Mouse (Mus musculus): Measurements from ENCODE around the gene Smarca2.
"Not testable (repeated sequence)": the region's sequence is repeated elsewhere in the genome, so short reads cannot be mapped to it uniquely, and the experiment has no call there.

Gene Smarca2

GRCm38 (mm10) chr19:26616271-26616670, 11.4 kb downstream of the Smarca2 start:
- DNase-seq (ENCODE audit: low spot score in 2 of 2), result no peak

- no peak for DNase-seq (ENCODE audit: low spot score in 2 of 2)
Observed at GRCm38 (mm10) chr19:26617287-26617686, 12.4 kb downstream of the Smarca2 start.

GRCm38 (mm10) chr19:26630712-26631235, 25.9 kb downstream of the Smarca2 start:
- peak in 1 of 2 experiments; percentile 25 for DNase-seq (ENCODE audit: low spot score in 2 of 2)

- no peak for DNase-seq (ENCODE audit: low spot score in 2 of 2)
Observed at GRCm38 (mm10) chr19:26632228-26632627, 27.4 kb downstream of the Smarca2 start.

GRCm38 (mm10) chr19:26640556-26640955, 35.7 kb downstream of the Smarca2 start:
- DNase-seq (ENCODE audit: low spot score in 2 of 2), result no peak

GRCm38 (mm10) chr19:26641269-26641668, 36.4 kb downstream of the Smarca2 start:
- no peak for DNase-seq (ENCODE audit: low spot score in 2 of 2)

- DNase-seq (ENCODE audit: low spot score in 2 of 2), result no peak
Observed at GRCm38 (mm10) chr19:26643011-26643410, 38.2 kb downstream of the Smarca2 start.

GRCm38 (mm10) chr19:26643936-26644335, 39.1 kb downstream of the Smarca2 start:
- DNase-seq (ENCODE audit: low spot score in 2 of 2), result no peak

GRCm38 (mm10) chr19:26645016-26645415, 40.2 kb downstream of the Smarca2 start:
- no peak for DNase-seq (ENCODE audit: low spot score in 2 of 2)

GRCm38 (mm10) chr19:26646128-26646527, 41.3 kb downstream of the Smarca2 start:
- DNase-seq (ENCODE audit: low spot score in 2 of 2), result no peak

- DNase-seq (ENCODE audit: low spot score in 2 of 2), result no peak
Observed at GRCm38 (mm10) chr19:26650585-26651273, 45.9 kb downstream of the Smarca2 start.

- no peak for DNase-seq (ENCODE audit: low spot score in 2 of 2)
Observed at GRCm38 (mm10) chr19:26658324-26658723, 53.5 kb downstream of the Smarca2 start.

GRCm38 (mm10) chr19:26659976-26660375, 55.1 kb downstream of the Smarca2 start:
- DNase-seq (ENCODE audit: low spot score in 2 of 2), result no peak

GRCm38 (mm10) chr19:26661198-26661597, 56.3 kb downstream of the Smarca2 start:
- DNase-seq (ENCODE audit: low spot score in 2 of 2), result no peak

- DNase-seq (ENCODE audit: low spot score in 2 of 2), result no peak
Observed at GRCm38 (mm10) chr19:26666303-26666702, 61.5 kb downstream of the Smarca2 start.

- no peak for DNase-seq (ENCODE audit: low spot score in 2 of 2)
Observed at GRCm38 (mm10) chr19:26670089-26670488, 65.2 kb downstream of the Smarca2 start.

GRCm38 (mm10) chr19:26671413-26671812, 66.6 kb downstream of the Smarca2 start:
- DNase-seq (ENCODE audit: low spot score in 2 of 2), result not testable (repeated sequence)

GRCm38 (mm10) chr19:26675917-26676316, 71.1 kb downstream of the Smarca2 start:
- no peak for DNase-seq (ENCODE audit: low spot score in 2 of 2)

- DNase-seq (ENCODE audit: low spot score in 2 of 2), result no peak
Observed at GRCm38 (mm10) chr19:26678543-26678942, 73.7 kb downstream of the Smarca2 start.

- no peak for DNase-seq (ENCODE audit: low spot score in 2 of 2)
Observed at GRCm38 (mm10) chr19:26679674-26680073, 74.8 kb downstream of the Smarca2 start.

GRCm38 (mm10) chr19:26681549-26681948, 76.7 kb downstream of the Smarca2 start:
- DNase-seq (ENCODE audit: low spot score in 2 of 2), result no peak

GRCm38 (mm10) chr19:26682130-26682529, 77.3 kb downstream of the Smarca2 start:
- DNase-seq (ENCODE audit: low spot score in 2 of 2), result no peak

- DNase-seq (ENCODE audit: low spot score in 2 of 2), result no peak
Observed at GRCm38 (mm10) chr19:26682731-26683130, 77.9 kb downstream of the Smarca2 start.

GRCm38 (mm10) chr19:26683731-26684130, 78.9 kb downstream of the Smarca2 start:
- no peak for DNase-seq (ENCODE audit: low spot score in 2 of 2)
